Mouse (Mus musculus) thymus, adult 2 months (tissue): ENCODE data around the gene Kcnh3.

Experiments used
- CTCF ChIP-seq: fragments of 200-500 bp; IDR thresholded peaks from 2 replicates; pipeline ENCODE4 v1.5.1; 2012; ENCODE audit warnings: mild to moderate bottlenecking, control low read depth, low read length, moderate library complexity, borderline replicate concordance; ENCODE audit not compliant: control insufficient read depth, poor library complexity, insufficient read depth; ENCODE audit errors: extremely low read depth
- POLR2A ChIP-seq: fragments of 200-500 bp; IDR thresholded peaks from 2 replicates; pipeline ENCODE4 v1.6.1; 2012; ENCODE audit warnings: mild to moderate bottlenecking, low read length, control low read depth, moderate library complexity; ENCODE audit not compliant: control insufficient read depth, poor library complexity, insufficient read depth; ENCODE audit errors: extremely low read depth

- TF ChIP-seq CTCF (peak; percentile 55; the same call in 1 of the 2 replicates), POLR2A (no peak)
Observed at GRCm38 (mm10) chr15:99214941-99215340, 9.7 kb upstream of the Kcnh3 start.
